Mouse (Mus musculus): ENCODE measurements at regions not wholly inside any gene's neighbourhood (a gene's known extent, or its start where the extent isn't known, plus 50 kb on each side); places are given as distances from the start of the nearest gene placed in this dataset.

- DNase-seq (ENCODE audit: extremely low spot score in 1 of 2, low spot score in 2 of 2), result no peak
- intact Hi-C loops (cut with DNase I), result no loop called here
Measured at GRCm38 (mm10) chr2:27812946-27813345, 73.3 kb upstream of the Col5a1 start.

GRCm38 (mm10) chr2:27813370-27813769, 72.9 kb upstream of the Col5a1 start:
- peak in 1 of 2 experiments; percentile 53 for DNase-seq (ENCODE audit: extremely low spot score in 1 of 2, low spot score in 2 of 2)
- intact Hi-C loops (cut with DNase I), result no loop called here

- DNase-seq (ENCODE audit: extremely low spot score in 1 of 2, low spot score in 2 of 2), result no peak
- intact Hi-C loops (cut with DNase I), result no loop called here
Measured at GRCm38 (mm10) chr2:27818656-27819055, 67.6 kb upstream of the Col5a1 start.

- intact Hi-C loops (cut with DNase I), result no loop called here
- DNase-seq (ENCODE audit: extremely low spot score in 1 of 2, low spot score in 2 of 2), result no peak
Measured at GRCm38 (mm10) chr2:27826826-27827225, 59.4 kb upstream of the Col5a1 start.

- no peak for DNase-seq (ENCODE audit: extremely low spot score in 1 of 2, low spot score in 2 of 2)
- intact Hi-C loops (cut with DNase I), result no loop called here
Measured at GRCm38 (mm10) chr2:27827582-27827981, 58.6 kb upstream of the Col5a1 start.

GRCm38 (mm10) chr2:27828237-27828636, 58.0 kb upstream of the Col5a1 start:
- no peak for DNase-seq (ENCODE audit: extremely low spot score in 1 of 2, low spot score in 2 of 2)
- intact Hi-C loops (cut with DNase I), result no loop called here

GRCm38 (mm10) chr2:27829551-27829950, 56.7 kb upstream of the Col5a1 start:
- intact Hi-C loops (cut with DNase I), result no loop called here
- DNase-seq (ENCODE audit: extremely low spot score in 1 of 2, low spot score in 2 of 2), result no peak

GRCm38 (mm10) chr2:27834971-27835370, 51.3 kb upstream of the Col5a1 start:
- intact Hi-C loops (cut with DNase I), result no loop called here
- no peak for DNase-seq (ENCODE audit: extremely low spot score in 1 of 2, low spot score in 2 of 2)

- intact Hi-C loops (cut with DNase I), result no loop called here
- DNase-seq (ENCODE audit: extremely low spot score in 1 of 2, low spot score in 2 of 2), result peak; percentile 59 to 71
Measured at GRCm38 (mm10) chr2:27835758-27836460, 50.3 kb upstream of the Col5a1 start.
